Mouse (Mus musculus): ENCODE results near the gene Ppp1r3f.

Ppp1r3f gene

DNA sequence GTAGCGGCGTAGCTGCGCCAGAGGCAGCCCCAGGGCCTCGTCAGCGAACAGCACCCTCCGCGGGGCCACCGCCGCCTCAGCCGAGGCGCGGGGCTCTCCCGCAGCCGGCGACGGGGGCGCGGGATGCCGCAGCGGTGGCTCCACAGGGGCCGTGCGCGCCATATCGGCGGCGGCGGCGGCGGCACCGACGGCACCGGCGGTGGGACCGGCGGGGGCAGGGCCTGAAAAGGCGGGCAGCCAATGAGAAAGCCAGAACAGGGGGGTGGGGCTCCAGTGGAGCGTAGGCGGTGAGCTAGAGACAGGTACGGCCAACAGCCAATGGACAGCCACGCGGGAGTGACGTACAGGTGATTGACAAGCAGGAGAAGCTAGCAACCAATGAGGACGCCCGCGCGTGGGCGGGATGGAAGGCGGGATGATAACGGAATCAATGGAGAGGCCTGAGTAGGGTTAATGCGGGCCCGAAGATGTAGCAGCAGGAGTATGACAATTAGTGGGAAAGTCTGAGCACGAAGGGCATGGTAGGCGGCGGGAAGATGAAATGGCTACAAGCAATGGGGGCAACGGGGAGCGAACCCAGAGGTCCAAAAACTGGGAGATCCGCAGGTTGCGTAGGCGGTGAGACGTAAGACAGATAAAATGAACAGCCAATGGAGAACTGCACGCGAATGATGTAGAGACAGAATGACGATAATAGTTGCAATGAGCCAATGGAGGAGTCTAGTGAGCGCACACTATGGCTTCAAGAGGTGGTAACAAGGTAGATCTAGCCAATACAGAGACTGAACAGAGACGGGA is at the start of gene Ppp1r3f:
TSS of gene Ppp1r3f (minus strand) at position 197 of the 798 bp plus-strand sequence.
- DNase-seq (ENCODE audit: low spot score) = peak; percentile 94

- no peak for DNase-seq (ENCODE audit: low spot score)
Measured at GRCm38 (mm10) chrX:7617889-7618551, 43.9 kb upstream of the Ppp1r3f start.

- DNase-seq (ENCODE audit: low spot score) = no peak
Measured at GRCm38 (mm10) chrX:7610536-7611258, 36.6 kb upstream of the Ppp1r3f start.

- no peak for DNase-seq (ENCODE audit: low spot score)
Measured at GRCm38 (mm10) chrX:7610035-7610434, 36.0 kb upstream of the Ppp1r3f start.

GRCm38 (mm10) chrX:7606783-7607182 is 32.7 kb upstream of the Ppp1r3f start, which contains the start of gene Cacna1f:
Gene Cacna1f (plus strand): TSS chrX:7607083.
- DNase-seq (ENCODE audit: low spot score) = no peak

DNA sequence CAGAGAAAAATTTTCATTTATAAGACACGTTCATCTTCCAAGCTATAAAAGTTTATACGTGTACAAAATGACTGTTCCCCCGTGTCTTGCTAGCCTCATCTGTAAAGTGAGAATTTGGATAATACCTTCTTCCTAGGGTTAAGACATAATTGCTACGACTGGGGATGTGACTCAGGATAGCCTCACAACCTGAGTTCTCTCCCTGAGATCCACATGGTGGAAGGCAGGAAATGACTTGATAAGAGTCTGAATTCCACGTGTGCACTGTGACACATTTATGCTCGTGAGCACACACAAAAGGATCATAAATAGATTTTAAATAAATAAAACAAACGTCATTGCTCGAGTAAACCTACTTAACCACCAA is 31.5 kb upstream of the Ppp1r3f start:
- DNase-seq (ENCODE audit: low spot score) = no peak

DNA sequence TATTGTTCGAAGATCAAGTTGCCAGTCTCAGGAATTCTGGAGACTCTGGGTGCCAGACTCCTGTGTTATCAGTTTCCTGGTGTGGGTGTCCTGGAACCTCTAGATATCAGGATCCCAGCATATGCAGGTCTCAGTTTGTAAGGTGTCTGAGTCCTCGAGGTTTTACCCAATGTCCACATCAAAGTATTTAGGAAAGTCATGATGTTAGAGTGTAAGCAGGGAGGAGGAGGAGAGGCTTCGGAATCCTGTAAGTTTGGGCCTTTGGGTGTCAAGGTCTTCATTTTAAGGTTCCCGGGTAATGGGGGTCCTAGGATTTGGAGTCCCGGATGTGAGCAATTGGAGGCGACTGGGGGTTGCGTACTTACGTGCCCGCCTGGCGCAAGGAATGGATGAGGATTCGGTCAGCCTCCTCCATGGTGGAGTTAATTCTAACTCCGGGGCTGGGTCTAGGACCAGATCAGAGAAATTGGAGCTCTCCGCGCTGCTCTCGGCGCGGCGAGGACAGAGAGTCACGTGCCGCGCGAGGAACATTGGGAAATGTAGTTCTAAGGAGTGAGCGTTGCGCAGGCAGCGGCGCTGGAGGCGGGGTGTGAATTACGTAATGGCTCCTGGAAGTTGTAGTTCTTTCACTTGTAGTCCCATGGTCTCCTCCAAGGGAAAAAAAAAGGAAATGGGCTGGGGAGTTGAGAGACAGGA is 30.9 kb upstream of the Ppp1r3f start, which contains the start of gene Ccdc22:
TSS of gene Ccdc22 (minus strand) at position 639 of the 696 bp plus-strand sequence.
- DNase-seq (ENCODE audit: low spot score) = peak; percentile 72

DNA sequence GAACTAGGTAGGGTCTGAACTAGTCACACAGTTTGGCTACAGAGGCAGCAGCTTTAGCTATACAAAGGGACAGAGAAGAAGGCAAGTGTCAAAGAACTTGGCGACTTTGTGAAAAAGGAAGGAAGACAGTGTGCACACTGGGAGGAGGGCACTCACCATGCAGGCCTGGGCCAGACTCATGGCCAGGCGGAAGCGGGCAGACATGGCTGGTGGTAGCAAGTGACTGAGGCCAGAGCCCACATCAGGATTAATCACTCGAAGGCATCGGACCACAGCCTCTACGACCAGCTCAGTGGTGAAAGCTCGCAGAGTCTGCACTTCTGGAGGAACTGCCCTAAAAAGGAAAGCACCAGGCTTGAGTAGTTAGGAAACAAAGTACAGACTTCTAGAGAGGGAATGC is 29.9 kb upstream of the Ppp1r3f start:
- no peak for DNase-seq (ENCODE audit: low spot score)

GRCm38 (mm10) chrX:7595371-7595770 is 21.3 kb upstream of the Ppp1r3f start:
- no peak for DNase-seq (ENCODE audit: low spot score)

- no peak for DNase-seq (ENCODE audit: low spot score)
Measured at GRCm38 (mm10) chrX:7586356-7586755, 12.3 kb upstream of the Ppp1r3f start.

GRCm38 (mm10) chrX:7583881-7584280 is 9.8 kb upstream of the Ppp1r3f start:
- no peak for DNase-seq (ENCODE audit: low spot score)

GRCm38 (mm10) chrX:7581151-7581550 is 7.1 kb upstream of the Ppp1r3f start:
- DNase-seq (ENCODE audit: low spot score) = no peak

- no peak for DNase-seq (ENCODE audit: low spot score)
Measured at GRCm38 (mm10) chrX:7574885-7575231, 775 bp upstream of the Ppp1r3f start.

DNA sequence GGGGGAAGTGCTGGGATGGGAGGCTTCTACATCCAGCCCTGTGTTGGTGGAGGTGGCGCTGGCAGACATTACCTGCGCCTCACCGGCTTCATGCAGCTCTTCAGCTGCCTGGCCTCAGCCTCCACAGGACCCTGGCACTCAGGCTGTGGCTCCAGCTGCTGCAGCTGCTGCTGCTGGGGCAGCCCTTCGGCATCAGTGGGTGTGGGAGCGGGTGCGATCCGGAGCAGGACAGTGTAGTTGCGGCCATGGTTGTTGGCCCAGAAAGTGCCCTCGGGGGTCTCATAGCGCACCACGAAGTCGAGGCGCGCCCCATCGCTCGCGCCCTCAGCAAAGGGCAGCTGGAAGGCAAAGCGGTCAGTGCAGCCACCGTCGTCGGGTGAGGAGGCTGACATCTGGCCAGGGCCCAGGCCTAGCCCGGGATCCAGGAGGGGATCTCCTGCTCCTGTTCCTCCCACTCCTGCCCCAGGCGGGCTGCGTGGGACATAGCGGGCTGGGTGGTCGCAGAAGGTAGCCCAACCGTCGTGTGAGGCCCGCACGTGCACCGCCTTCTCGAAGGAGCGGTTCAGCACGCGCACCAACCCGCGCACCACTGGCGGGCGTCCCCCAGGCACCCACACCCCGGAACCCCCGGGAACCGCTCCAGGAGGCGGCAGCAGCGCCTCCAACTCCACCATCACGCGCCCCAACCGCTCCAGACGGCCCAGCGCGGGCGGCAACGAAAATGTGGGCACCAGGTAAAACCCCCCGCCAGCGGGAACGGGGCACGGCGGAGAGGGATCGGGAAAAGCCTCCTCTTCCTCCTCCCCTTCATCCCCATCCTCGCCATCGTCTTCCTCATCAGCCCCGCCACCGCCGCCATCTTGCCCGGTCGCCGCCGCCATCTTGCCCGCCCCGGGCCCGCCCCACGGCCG is 652 bp downstream of the Ppp1r3f start, which contains the start of gene Foxp3:
TSS of gene Foxp3 (plus strand) at position 469 of the 911 bp plus-strand sequence.
- peak; percentile 10 for DNase-seq (ENCODE audit: low spot score)

- DNase-seq (ENCODE audit: low spot score) = no peak
Measured at GRCm38 (mm10) chrX:7572466-7572865, 1.6 kb downstream of the Ppp1r3f start.

GRCm38 (mm10) chrX:7571565-7572136 is 2.4 kb downstream of the Ppp1r3f start:
- no peak for DNase-seq (ENCODE audit: low spot score)

GRCm38 (mm10) chrX:7570481-7571175 is 3.5 kb downstream of the Ppp1r3f start:
- no peak for DNase-seq (ENCODE audit: low spot score)

DNA sequence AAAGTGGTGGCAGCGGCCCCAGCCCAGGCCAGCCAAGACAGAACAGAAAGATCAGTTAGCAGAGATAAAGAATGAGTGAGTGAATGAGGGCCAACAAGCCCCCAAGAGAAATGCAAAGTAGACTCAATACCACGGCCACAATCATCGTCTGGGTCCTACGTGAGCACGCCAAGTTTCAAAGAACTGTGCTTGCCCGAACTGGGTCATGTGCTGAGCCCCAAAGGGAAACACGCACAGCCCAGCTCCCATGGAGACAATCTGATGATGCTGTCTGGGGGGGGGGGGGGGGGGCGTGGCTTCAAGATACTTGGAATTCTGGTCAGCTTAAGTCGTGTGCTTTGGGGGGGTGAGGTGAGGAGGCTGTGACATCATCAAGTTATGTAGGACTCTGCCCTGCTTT is 6.6 kb downstream of the Ppp1r3f start:
- DNase-seq (ENCODE audit: low spot score) = no peak

DNA sequence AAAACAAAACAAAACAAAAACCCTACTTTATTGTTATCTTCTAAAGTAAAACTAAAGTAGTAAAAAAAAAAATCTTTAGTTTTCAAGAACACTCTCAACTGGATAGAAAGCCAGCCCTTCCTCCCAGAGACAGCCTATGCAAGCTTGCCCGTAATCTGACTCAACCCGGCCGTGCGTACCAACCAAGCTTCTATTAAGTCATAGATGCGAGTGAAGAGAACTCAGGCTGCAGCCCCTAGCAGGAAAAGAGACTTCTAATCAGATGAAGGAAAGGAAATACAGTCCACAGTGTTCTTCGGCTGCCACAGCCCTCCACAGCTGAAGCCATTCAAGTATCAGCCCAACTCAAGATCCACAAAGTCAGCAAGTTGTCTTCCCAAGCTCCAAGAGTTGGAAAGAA is 7.7 kb downstream of the Ppp1r3f start:
- no peak for DNase-seq (ENCODE audit: low spot score)

GRCm38 (mm10) chrX:7563076-7563475 is 11.0 kb downstream of the Ppp1r3f start:
- DNase-seq (ENCODE audit: low spot score) = no peak

All from ovary, adult 18-20 months (tissue).